Mouse (Mus musculus): ENCODE data around the gene Mtmr11. TPM values are rescaled to one million over a fixed set of nuclear protein-coding genes. Genes with fewer than 3 reads are reported as not detected.
A peak's percentile ranks its signal among the peaks of the same experiment; 100 is the strongest.

Gene Mtmr11
- 9.5 and 14.6 TPM in 2 replicates for total RNA-seq (2014; rRNA removed)
- 7.8 and 8.4 TPM in 2 replicates for polyA plus RNA-seq (2015; fragmentation: Nextera tagmentation; extraction: Ambion mirVana)

- H3K4me2 ChIP-seq (ENCODE audit: low read depth) = peak within 1 kb of the TSS; percentile 82
- TF ChIP-seq CTCF (IDR thresholded peaks at IDR 0.05; ENCODE audit: low read depth) = no peak
- no peaks in the 10 kb centered on the region for H3K27me3 ChIP-seq (ENCODE audit: insufficient read depth, low read length)
- no peaks in the 10 kb centered on the region for H3K36me3 ChIP-seq (ENCODE audit: insufficient read depth)
- H3K27ac ChIP-seq (ENCODE audit: low read depth, low read length) = peak within 1 kb of the TSS; percentile 74
- WGBS = 9% methylated on average over 16 of the region's 16 CpGs
- peaks cover 6% of the 10 kb centered on the region; the same call in 1 of the 2 replicates for H3K4me1 ChIP-seq (ENCODE audit: insufficient read depth)
- peak; percentile 65 for DNase-seq
- peak; percentile 64 for ATAC-seq
- H3K9me3 ChIP-seq (ENCODE audit: low read length) = no peaks in the 10 kb centered on the region
- peak within 1 kb of the TSS; percentile 40 for H3K4me3 ChIP-seq (ENCODE audit: low read depth, low read length)
- peak within 1 kb of the TSS; percentile 48 for H3K9ac ChIP-seq
Measured at GRCm38 (mm10) chr3:96161869-96162840, at the start of gene Mtmr11. Gene Mtmr11 (plus strand): TSS chr3:96162004.

DNA sequence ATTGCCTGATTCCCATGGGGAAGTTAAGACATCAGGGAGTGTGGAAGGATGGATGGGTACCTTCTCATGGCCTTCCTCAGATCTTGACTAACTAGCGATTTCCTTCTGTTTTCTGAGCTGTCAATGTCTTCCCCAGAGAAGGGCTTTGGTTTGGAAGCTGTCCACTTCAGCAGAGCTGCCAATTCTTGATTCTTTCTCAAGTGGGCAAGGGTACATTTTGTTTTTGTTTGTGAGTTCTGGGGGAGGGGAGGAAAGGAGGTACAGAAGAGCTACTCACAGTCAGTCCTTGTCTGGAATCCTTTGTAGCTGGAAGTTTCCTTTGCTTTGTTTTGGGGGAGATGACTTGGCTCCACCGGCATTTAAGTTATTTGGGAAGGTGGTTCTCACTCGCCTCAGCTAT is 48.6 kb upstream of the Mtmr11 start:
- Histone ChIP-seq H3K4me1 (ENCODE audit: insufficient read depth) (no peaks in the 10 kb centered on the region), H3K9ac (no peak overlapping the region), H3K27me3 (ENCODE audit: insufficient read depth, low read length) (no peaks in the 10 kb centered on the region), H3K4me2 (ENCODE audit: low read depth) (no peak overlapping the region), H3K27ac (ENCODE audit: low read depth, low read length) (no peak overlapping the region), H3K36me3 (ENCODE audit: insufficient read depth) (no peaks in the 10 kb centered on the region), H3K9me3 (ENCODE audit: low read length) (no peaks in the 10 kb centered on the region), H3K4me3 (ENCODE audit: low read depth, low read length) (no peak overlapping the region)
- DNase-seq (no peak), ATAC-seq (no peak)
- 51% methylated on average over 3 of the region's 3 CpGs for WGBS
- no peak for TF ChIP-seq CTCF (IDR thresholded peaks at IDR 0.05; ENCODE audit: low read depth)

DNA sequence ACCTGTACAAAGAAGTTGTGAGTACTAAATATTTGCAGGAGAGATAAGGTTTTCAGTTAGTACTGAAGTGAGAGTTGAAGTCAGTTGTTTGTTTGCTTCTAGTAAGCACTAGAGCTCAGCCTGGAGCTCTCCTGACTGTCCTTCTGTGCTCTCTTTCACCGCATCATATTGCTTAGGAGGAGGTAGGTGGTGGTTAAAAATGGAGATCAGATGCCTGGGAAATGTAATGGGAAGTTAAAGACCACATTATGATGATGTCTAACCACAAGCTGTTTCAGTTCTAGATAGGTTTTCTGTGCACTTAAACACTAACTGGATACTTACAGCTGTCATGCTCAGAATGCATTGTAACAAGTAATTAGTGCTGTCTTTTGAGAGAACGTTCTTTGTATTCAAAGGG is 43.7 kb upstream of the Mtmr11 start:
- Histone ChIP-seq H3K4me3 (ENCODE audit: low read depth, low read length) (no peak overlapping the region), H3K36me3 (ENCODE audit: insufficient read depth) (no peaks in the 10 kb centered on the region), H3K27me3 (ENCODE audit: insufficient read depth, low read length) (no peaks in the 10 kb centered on the region), H3K4me2 (ENCODE audit: low read depth) (no peak overlapping the region), H3K9me3 (ENCODE audit: low read length) (no peaks in the 10 kb centered on the region), H3K9ac (no peak overlapping the region), H3K27ac (ENCODE audit: low read depth, low read length) (no peak overlapping the region), H3K4me1 (ENCODE audit: insufficient read depth) (no peaks in the 10 kb centered on the region)
- DNase-seq (no peak), ATAC-seq (0 out of 2 replicates have a peak, but pooled peaks have one; percentile 38)
- WGBS = 63% methylated on average over 2 of the region's 2 CpGs
- TF ChIP-seq CTCF (IDR thresholded peaks at IDR 0.05; ENCODE audit: low read depth) = no peak

DNA sequence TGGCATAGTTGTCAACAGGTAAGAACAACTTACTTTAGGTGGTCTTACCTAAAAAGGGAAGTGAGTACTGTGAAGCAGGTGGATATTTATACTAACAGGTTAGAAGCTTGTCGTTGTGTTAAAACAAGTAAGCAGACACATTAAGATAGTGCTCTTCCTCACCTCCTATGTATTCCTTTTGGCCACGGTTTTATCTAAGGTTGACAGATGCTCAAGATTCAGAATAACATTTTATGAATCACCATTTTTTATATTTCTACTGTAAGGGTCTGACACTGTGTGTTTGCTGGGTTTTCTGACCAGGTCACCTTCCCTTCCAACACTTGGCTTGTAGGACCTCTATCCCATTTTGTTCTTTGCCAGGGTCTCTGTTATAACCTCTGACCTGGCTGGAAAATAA is 43.1 kb upstream of the Mtmr11 start:
- Histone ChIP-seq H3K36me3 (ENCODE audit: insufficient read depth) (no peaks in the 10 kb centered on the region), H3K4me3 (ENCODE audit: low read depth, low read length) (no peak overlapping the region), H3K27ac (ENCODE audit: low read depth, low read length) (no peak overlapping the region), H3K4me2 (ENCODE audit: low read depth) (no peak overlapping the region), H3K4me1 (ENCODE audit: insufficient read depth) (no peaks in the 10 kb centered on the region), H3K27me3 (ENCODE audit: insufficient read depth, low read length) (no peaks in the 10 kb centered on the region), H3K9ac (no peak overlapping the region), H3K9me3 (ENCODE audit: low read length) (no peaks in the 10 kb centered on the region)
- no peak for DNase-seq
- WGBS = 93% methylated on average over 2 of the region's 2 CpGs
- TF ChIP-seq CTCF (IDR thresholded peaks at IDR 0.05; ENCODE audit: low read depth) = no peak
- ATAC-seq = no peak

DNA sequence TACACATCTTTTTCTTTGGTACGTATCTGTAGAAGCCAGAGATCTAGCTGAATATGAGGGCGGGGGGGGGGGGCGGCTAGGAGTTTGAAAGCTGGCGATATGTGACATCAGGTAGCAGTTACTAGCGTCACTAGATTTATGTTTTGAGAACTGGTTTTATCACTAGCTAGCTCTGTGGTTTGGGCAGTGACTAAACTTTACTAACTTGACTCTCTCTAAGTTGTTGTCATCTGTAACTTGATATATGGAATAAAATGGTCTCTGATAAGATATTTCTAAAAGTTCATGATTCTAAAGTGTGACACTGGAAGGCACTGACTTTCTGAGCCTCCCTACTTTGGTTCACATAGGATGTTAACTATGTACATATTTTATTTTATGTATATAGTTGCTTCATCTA is 37.6 kb upstream of the Mtmr11 start:
- DNase-seq (no peak), ATAC-seq (no peak)
- Histone ChIP-seq H3K4me1 (ENCODE audit: insufficient read depth) (no peaks in the 10 kb centered on the region), H3K9ac (no peak overlapping the region), H3K9me3 (ENCODE audit: low read length) (no peaks in the 10 kb centered on the region), H3K4me2 (ENCODE audit: low read depth) (no peak overlapping the region), H3K36me3 (ENCODE audit: insufficient read depth) (no peaks in the 10 kb centered on the region), H3K27ac (ENCODE audit: low read depth, low read length) (no peak overlapping the region), H3K27me3 (ENCODE audit: insufficient read depth, low read length) (no peaks in the 10 kb centered on the region), H3K4me3 (ENCODE audit: low read depth, low read length) (no peak overlapping the region)
- WGBS = 86% methylated on average over 5 of the region's 5 CpGs
- TF ChIP-seq CTCF (IDR thresholded peaks at IDR 0.05; ENCODE audit: low read depth) = no peak

DNA sequence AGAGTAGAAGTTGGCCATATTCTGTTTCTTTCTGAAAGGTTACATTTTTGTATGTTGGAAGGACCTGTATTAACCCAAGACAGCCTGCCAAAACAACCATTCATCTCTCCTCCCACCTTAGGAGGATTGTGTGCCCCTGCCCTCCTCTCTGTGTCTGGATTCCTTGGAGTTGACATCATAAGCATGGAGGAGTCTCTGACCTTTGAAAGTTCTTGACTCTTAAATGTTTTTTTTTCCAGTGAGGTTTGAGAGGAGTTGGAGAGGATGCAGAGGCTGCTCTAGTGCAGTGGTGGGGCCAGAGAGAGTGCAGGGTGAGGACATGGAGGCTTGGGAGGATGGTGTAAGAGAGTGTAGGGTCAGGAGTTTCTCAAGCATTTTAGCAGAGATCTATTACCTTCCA is 33.7 kb upstream of the Mtmr11 start:
- no peak overlapping the region for H3K4me2 ChIP-seq (ENCODE audit: low read depth)
- no peaks in the 10 kb centered on the region for H3K27me3 ChIP-seq (ENCODE audit: insufficient read depth, low read length)
- ATAC-seq (no peak), DNase-seq (no peak)
- H3K27ac ChIP-seq (ENCODE audit: low read depth, low read length) = no peak overlapping the region
- H3K4me3 ChIP-seq (ENCODE audit: low read depth, low read length) = no peak overlapping the region
- no peak for TF ChIP-seq CTCF (IDR thresholded peaks at IDR 0.05; ENCODE audit: low read depth)
- no peaks in the 10 kb centered on the region for H3K9me3 ChIP-seq (ENCODE audit: low read length)
- no peak overlapping the region for H3K9ac ChIP-seq
- H3K36me3 ChIP-seq (ENCODE audit: insufficient read depth) = no peaks in the 10 kb centered on the region
- no peaks in the 10 kb centered on the region for H3K4me1 ChIP-seq (ENCODE audit: insufficient read depth)

- Histone ChIP-seq H3K27ac (ENCODE audit: low read depth, low read length) (no peak overlapping the region), H3K36me3 (ENCODE audit: insufficient read depth) (no peaks in the 10 kb centered on the region; the same call in 1 of the 2 replicates), H3K9me3 (ENCODE audit: low read length) (no peaks in the 10 kb centered on the region), H3K27me3 (ENCODE audit: insufficient read depth, low read length) (no peaks in the 10 kb centered on the region), H3K4me3 (ENCODE audit: low read depth, low read length) (no peak overlapping the region), H3K4me1 (ENCODE audit: insufficient read depth) (no peaks in the 10 kb centered on the region), H3K4me2 (ENCODE audit: low read depth) (no peak overlapping the region), H3K9ac (no peak overlapping the region)
- DNase-seq (no peak), ATAC-seq (no peak)
- WGBS = 74% methylated on average over 3 of the region's 3 CpGs
- no peak for TF ChIP-seq CTCF (IDR thresholded peaks at IDR 0.05; ENCODE audit: low read depth)
Measured at GRCm38 (mm10) chr3:96132478-96132877, 29.3 kb upstream of the Mtmr11 start.

Measured in forebrain, postnatal 0 days (tissue).